Mouse (Mus musculus): ENCODE results near the gene Acap2.

DNA sequence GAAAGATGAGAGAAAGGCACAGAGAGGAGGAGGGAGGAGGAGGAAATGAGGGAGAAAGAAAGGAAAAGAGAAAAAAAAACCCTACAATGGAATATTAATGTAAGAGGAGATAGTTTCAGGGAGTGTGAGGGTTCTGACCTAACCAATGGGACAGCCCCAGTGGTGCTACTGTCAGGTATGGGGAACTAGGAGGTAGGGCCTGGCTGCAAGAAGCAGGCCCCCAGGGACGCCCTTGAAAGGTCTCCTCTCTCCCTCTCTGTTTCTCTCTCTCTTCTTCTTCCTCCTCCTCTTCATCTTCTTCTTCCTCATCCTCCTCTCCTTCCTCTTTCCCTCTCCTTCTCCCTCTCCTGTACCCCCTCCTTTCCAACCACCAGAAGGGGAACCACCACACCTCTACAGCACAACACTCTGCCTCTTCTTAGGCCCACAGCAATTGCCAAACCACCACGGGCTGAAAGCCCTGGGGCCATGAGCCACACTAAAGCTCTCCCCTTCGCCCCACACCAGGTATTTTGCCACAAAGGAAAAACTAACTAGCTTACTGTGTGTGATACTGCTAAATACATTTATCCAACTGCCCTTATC is 126.6 kb downstream of the Acap2 start:
- TF ChIP-seq POLR2A (IDR thresholded peaks at IDR 0.05; ENCODE audit: low read depth, low read length) (no peak), CTCF (IDR thresholded peaks at IDR 0.05; ENCODE audit: extremely low read depth, insufficient read depth, insufficient read length, insufficient replicate concordance) (no peak)
